Mouse (Mus musculus) regulatory T cell (primary cell): ENCODE results near the gene Bloc1s6.

Experiments used
- in situ Hi-C: fragments of 300-600 bp; cut with MboI, MseI; formaldehyde crosslinking; loops from one replicate; pipeline ENCODE4 v1.15.1; 2025; ENCODE audit warnings: high pct_unique_total_duplicates

Gene Bloc1s6

DNA sequence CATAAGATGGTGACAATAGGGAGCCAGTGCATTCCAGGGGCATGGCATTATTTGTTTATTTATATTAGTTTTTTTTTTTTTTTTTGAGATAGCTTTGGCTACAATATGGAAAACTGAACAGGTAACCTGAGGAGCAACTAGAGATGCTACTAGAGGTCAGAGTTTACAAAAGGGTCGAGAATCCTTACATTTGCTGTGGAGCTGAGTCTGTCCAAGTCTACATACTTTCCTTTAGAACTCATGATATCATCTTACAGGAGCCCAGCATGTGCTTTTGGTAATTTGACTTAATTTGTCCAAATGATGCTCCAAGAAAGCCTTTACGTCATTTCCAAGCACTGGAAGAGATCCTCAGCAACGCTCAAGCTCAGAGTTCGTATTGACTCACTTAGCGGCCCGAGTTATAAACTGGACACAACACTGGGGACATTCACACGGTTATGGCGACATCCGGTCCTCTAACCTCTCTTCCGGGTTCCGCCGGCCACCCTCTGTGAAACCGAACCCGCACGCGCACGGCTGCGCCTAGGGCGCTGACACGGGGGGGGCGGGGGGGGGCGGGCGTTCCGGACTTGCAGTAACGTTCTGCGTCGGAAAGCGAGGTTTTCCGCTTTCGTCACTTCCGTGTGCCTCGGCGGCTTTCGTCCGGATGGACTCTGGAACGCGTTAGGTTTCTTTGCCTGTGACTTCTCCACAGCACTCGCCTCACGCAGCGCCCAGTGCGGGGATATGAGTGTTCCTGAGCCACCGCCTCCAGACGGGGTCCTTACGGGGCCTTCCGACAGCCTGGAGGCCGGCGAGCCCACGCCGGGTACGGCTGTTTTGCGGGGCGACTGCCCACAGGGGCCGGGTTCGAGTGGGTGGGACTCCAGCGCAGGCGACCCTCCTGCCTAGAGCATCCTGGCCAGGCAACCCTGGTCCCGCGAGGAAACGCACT is at the start of gene Bloc1s6:
Bloc1s6 (plus strand) TSS at position 610 of the 937 bp plus-strand sequence.
- in situ Hi-C loops = loop anchor here (10.0 kb wide), 1 partner anchor 363 kb away; no protein-coding TSS in a partner anchor

DNA sequence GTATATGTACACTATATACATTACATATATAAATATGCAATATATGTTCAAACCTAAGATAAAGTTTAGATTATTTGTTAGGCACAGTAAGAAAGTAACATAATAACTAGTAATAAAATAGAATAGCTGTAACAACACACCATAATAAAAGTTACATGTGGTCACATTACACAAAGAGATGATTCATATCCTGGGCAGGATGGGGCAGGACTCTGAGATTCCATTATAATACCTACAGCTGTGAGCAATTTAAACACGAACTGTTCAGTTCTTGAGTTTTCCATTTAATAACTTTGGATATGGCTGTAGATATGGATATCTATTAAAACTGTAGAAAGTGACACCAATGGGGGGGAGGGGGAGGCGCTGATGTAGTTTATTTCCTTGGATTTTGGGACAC is 40.8 kb upstream of the Bloc1s6 start:
- in situ Hi-C loops = no loop called here

DNA sequence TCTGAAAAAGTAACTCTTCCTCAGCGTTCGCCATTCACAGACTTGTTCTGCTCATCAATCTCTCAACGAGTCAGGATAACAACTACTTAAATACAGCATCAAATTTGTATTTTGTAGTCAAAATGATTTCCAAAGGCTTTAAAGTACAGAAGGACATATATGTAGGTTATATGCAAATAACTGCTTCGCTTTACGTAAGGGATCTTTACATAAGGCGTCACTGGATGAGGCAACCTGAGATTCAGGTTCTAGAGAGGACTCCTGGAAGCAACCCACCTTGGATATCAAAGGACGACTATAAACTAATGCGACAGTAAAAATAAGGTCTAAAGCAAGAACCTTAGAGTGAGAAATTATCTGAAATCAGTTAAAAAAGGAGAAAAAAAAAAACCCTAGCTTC is 37.3 kb upstream of the Bloc1s6 start:
- in situ Hi-C loops = no loop called here

DNA sequence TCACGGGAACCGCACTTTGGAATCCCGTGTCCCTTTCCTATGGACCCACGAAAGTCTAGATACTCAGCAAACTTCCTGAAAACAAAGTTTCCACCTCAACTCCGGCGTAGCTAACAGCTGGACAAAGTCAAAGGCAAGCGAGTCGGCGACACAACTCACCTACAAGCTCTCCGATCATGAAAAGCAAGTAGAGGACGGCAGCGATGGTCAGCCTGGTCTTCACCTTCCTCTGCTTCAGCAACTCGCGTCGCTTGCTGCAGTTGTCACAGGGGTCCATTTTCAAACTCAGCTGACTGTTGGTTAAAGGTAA is 36.5 kb upstream of the Bloc1s6 start:
- in situ Hi-C loops = no loop called here

DNA sequence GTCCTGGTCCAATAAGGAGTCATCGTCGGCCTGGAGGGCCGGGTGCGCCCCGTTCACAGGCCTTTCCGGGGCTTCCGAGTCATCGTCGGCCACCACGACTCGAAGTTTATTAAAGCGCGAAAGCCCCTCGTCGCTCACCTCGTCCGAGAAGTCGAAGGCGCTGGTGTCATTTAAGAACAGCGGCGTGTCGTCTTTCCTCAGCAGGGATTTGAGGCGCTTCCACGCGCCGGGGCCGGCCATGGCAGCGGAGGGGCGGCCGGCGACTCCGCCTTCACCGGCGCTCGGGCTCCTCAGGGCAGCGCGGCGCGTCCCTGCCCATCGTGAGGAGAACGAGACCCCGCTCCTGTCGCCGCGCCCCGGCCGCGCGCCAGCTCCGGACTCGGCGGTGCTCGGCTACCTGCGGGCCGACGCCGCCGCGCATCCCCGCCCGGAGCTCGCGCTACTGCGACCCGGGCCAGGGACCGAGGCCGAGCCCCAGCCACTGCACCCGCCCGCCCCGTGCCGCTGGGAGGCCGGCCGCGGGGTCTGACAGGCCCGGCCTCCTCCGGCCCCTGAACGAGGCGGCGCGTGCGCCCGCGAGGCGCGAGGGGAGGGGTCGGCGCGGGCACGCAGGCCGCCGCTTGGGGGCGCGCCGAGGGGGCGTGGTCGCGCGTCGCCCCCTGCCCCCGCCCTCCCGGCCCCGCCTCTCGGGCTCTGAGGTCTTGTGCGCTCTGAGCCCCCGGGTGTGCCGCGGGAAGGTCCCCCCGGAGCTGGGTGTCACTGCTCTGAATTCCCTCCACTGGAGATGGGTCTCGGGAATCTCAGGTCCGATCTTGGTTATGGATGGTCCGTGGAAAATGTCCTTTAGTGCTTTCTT is 35.9 kb upstream of the Bloc1s6 start, which contains the start of gene Slc30a4:
Slc30a4 (minus strand) TSS at position 483 of the 856 bp plus-strand sequence.
- in situ Hi-C loops = no loop called here

DNA sequence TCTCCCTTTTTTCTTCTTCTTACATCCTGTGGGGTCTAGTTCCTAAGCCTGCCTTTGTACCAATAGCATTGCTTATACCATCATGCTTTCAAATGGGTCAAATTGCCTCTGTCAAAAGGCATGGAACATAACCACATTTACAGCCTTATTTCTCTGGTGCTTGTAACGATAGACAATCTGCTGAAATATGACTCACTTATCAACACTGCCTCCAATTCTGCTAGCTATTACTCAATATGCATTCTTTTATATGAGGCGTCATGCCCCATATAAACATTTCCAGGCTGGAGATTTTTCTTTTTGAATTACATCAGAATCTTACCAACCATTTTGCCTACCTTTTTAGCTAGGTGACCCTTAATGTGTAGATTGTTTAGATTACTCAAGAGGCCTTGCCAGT is 33.7 kb upstream of the Bloc1s6 start:
- in situ Hi-C loops = no loop called here

DNA sequence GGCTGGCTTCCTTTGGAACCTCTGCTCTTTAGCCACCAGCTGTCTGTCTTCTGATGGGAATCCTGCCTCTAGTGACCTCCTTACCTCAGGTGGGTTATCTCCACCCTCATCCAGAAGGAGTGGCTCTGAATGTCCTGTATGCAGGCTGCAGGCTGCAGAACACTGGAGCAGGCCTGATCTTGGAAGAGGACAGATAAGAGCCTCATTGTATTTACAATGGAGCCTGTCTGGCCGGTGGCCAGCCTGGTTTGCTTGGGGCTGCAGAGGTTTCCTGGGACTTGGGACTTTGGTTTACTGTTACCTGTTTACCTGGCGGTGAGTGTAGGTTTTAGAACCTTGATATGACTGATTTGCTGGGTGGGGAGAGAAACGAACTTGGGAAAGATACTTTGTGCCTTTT is 30.2 kb upstream of the Bloc1s6 start:
- in situ Hi-C loops = no loop called here

DNA sequence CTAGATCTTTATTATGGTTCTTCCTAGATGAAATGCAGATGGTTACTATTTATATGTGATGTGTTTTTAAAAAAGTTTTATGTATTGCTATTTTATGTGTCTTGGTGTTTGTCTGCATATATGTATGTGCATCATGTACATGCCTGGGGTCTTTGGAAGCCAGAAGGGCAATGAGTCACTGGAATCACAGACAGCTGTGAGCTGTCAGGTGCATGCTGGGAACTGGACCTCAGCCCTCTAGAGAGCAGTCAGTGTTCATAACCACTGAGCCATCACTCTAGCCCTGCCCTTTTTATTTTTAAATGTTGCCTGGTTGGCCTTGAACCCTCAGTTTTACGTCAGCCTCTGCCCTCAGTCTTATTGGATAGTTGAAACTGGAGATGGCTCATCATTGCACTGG is 29.1 kb upstream of the Bloc1s6 start:
- in situ Hi-C loops = no loop called here

DNA sequence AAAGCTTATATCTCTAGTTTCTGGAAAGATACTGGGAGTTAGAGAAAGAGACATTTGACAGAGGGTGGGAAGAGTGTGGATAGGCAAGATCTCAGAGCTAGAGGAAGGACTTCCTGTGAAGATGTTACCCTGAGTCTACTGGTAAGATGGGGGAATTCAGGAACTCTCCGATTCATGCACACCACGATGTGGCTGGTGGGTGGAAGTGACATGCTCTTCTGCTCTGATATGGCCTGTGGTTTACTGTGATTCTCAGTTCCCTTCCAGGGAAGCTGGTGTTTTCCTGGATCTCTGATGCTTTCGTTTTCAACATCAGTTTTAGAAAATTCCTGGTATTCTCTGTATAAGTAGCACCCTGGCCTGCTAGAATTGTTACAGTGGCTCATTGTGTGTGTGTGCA is 26.4 kb upstream of the Bloc1s6 start:
- in situ Hi-C loops = loop anchor here (10.0 kb wide), 1 partner anchor 77 kb away; the partner anchor contains the start of gene AA467197

DNA sequence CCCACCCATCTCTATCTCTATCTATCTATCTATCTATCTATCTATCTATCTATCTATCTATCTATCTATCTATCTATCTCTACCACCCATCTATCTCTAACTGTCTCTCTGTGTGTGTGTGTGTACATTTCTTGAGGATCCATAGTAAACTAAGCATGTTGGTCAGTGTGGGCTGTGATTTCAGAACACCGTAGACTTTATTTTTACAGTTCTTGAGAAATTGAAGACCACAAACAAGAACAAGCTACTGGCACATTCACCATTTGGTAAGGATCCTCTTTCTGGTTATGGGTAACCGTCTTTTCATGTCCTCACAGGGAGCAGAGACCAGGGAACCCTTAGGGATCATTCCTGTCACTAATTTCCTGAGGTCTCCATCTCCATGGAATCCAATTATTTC is 25.5 kb upstream of the Bloc1s6 start:
- in situ Hi-C loops = loop anchor here (10.0 kb wide), 1 partner anchor 78 kb away; the partner anchor contains the start of gene AA467197

DNA sequence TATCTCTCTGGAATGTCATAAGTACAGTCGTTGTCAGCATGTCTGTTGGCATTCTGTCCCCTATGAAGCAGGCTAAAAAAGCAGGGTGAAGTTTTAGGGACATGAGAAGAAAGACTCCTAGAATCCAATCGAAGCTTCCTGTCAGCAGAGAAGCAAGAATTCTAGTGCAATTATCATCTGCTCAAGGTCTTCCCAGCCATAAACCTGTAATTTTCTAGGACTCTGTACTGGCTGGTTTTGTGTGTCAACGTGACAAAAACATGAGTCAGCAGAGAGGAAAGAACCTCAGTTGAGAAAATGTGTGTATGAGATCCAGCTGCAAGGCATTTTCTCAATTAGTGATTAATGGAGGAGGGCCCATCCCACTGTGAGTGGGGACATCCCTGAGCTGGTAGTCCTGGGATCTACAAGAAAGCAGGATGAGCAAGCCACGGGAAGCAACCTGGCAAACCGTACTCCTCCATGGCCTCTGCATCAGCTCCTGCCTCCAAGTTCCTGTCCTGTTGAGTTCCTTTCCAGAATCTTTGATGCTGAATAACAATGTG is 23.1 kb upstream of the Bloc1s6 start:
- in situ Hi-C loops = loop anchor here (10.0 kb wide), 1 partner anchor 80 kb away; the partner anchor contains the start of gene AA467197

DNA sequence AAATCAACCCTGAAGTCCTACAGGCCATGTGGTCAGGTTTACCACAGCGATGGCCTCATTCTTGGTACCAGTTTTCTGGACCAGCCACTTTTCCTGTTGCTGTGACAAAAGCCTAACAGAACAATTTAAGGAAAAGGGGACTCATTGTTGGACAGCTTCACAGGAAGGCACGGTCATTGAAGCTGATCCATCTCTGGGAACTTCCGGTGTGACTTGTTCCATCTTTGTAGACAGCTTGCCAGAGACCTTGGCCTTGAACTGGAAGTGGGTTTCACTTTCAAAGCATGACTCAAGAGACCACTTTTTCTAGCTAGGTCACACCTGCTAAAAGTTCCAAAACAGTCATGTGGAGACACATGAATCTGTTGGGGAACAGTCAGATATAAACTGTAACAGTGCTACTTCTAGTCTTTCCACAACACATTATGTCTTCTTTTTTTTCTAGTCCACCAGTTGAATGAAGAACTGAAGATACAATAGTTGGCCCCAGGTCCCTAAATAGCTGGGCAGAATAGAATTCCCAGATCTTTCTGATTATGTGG is 21.9 kb upstream of the Bloc1s6 start:
- in situ Hi-C loops = loop anchor here (10.0 kb wide), 1 partner anchor 82 kb away; the partner anchor contains the start of gene AA467197

DNA sequence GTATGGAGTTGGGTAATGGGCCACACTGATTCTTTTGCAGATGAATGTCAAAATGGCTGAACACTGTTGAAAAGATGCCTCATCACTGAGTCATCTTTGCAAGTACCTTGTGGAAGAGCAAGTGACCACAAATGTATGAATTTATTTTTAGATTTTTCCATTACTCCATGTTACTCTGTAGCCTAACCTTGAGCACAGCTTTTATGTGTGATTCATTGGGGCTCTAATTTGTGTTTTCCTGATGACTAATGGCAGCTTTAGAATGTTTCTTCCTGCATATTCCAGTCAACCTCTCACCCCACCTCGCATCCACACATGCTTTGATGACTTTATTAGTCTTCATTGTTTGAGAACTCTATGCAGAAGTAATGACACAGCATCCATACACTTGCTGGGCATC is 19.1 kb upstream of the Bloc1s6 start:
- in situ Hi-C loops = loop anchor here (10.0 kb wide), 1 partner anchor 84 kb away; the partner anchor contains the start of gene AA467197

DNA sequence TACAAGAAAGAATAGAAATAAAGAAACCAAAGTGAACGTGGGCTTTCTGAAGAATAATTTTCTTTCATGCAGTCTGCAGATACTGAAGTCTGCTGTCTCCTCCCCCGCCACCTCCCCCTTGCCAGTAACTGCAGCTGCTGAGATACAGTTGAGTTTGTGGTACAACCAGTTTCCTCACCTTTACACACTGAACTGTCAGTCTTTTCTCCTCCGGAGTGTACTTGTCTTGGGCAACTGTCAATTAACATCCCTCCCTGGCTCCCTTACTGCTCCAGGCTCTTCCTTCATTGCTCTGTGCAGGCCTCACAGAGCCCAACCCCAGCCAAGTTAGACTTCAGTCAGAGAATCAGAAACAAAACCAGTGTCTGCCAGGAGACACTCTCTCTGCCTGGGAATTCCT is 17.7 kb upstream of the Bloc1s6 start:
- in situ Hi-C loops = loop anchor here (10.0 kb wide), 1 partner anchor 1904 kb away; no protein-coding TSS in a partner anchor

DNA sequence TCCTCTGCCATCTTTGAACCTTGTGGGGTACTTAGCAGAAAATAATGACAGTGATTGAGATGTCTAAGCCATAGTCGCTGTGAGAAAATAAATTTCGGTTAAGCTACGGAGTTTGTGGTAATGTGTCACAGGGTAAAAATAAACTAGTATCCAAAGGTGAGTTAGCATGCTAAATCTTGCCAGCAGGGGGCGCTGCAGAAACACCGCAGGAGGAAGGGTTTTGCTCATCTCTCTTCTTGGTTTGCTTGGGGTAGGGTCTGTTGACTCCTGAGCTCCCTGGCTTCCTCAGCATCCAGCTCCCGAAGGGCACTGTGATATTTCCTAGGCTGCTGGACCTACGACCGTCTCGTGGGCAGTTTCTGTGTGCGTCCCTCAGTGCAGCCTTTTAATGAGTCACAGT is 12.7 kb upstream of the Bloc1s6 start:
- in situ Hi-C loops = loop anchor here (10.0 kb wide), 1 partner anchor 1899 kb away; no protein-coding TSS in a partner anchor

DNA sequence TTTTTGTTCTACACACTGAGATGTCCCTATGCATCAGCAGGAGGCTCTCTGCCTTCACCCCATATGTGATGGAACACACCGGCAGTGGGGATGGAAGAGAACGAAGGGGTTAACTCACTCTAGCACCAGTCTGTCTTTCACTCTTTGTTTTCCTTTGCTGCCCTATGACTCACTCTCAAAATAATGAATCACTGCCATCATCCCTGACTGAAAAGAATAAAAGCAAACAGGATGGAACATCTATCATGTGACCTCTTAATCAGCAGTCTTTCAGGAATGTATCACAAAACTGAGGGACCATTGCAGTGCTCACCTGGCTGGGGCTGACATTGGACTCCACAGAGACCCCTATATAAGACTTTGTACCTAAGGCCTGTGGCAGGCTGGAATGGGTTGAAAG is 6.8 kb upstream of the Bloc1s6 start:
- in situ Hi-C loops = loop anchor here (10.0 kb wide), 1 partner anchor 357 kb away; no protein-coding TSS in a partner anchor

DNA sequence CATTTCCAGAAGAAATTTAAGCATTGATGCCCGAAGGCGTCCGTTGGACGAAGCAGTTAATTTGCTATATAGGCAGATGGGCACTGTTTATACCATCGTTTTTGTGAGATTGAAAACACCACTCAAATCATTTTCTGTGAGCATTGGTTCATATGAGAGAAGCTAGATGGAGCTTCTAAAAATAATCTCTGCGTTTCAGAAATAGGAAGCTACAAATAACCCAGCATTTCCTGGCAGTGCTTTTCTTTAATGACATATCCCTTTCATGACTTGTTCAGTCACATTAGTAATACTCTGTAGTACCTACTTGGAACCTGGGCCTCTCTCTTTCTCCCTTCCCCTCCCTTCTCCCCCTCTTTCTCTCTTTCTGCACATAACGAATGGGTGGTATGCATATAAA is 720 bp downstream of the Bloc1s6 start:
- in situ Hi-C loops = loop anchor here (10.0 kb wide), 1 partner anchor 364 kb away; no protein-coding TSS in a partner anchor

DNA sequence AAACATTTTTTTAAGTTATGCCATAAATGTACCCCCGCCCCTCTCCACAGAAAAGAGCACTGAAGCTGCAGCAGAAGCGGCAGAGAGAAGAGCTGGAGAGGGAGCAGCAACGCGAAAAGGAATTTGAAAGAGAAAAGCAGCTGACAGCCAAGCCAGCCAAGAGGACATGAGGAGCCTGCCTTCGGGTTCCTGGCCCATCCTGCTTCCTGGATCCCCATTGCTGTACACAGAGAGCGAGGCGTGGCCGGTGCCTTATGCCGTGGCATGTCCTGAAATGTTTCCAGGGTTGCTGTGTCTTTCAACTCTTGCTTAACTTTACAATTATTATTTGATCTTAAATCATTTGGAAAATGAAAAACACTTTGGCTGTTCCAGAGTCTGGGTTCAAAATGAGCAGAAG is 8.2 kb downstream of the Bloc1s6 start:
- in situ Hi-C loops = no loop called here

DNA sequence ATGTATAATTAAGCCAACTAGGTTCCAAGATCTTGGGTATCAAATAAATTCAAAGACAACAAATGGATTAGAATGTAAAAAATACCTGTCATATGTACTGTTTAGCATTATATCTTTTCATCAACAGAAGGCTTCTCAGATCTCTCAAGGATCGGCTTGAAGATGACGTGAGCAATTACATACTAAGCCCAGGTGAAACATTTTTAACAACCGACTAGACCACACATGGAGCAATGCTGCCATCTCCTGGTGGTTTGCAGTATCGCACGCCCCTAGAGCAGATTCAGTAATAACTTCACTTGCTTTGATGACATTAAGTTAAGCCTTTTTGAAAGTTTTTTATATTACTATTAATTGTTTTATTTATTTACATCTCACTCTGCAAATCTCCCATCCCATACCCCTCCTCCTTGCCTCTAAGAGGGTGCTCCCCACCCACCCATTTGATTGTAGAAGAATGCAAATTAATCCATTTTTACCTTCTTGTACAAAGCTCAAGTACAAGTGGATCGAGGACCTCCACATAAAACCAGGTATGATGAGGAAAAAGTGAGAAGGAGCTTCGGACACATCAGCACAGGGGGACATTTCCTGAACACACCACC is 15.5 kb downstream of the Bloc1s6 start:
- in situ Hi-C loops = loop anchor here (5.0 kb wide), 2 partner anchors 117 to 182 kb away; partner anchors contain the start of gene AA467197

DNA sequence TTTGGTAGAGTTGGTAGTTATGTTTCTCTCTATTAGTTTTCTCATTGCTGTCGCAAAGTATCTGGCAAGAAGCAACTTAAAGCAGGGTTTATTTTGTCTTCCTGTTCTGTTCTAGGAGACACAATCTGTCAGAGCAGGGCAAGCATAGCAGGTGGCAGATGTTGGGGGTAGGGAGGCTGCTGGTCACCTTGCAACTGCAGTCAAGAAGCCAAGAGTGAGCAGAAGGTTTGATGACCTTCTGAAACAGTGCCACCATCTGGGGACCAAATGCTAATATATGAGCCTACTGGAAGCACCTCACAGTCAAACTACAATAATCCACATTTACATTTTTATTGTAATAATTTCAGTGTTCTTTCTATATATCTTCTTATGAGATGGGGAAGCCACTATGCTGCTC is 21.5 kb downstream of the Bloc1s6 start:
- in situ Hi-C loops = loop anchor here (5.0 kb wide), 1 partner anchor 92 kb away; no protein-coding TSS in a partner anchor

DNA sequence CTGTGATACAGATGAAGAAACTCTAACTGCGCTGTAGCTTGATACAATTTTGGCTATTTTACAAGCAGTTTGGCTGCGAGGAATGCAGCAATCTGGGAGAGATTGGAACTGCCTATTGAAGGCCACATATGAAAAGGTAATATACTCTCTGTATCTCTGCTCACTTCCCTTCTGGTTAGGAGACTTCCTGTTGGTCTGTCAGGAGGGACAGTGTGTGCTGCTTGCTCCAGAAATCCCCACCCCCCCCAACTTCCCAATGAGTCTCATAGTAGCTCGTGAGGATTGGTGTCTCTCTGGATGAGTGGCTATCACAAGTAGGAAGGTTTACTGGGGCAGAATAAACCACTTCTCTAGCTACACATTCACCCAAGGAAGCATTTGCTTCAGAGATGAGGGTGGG is 24.7 kb downstream of the Bloc1s6 start:
- in situ Hi-C loops = no loop called here
